Mouse (Mus musculus) layer of hippocampus, adult 2 months (tissue): ENCODE data around the gene Auts2. TPM values are rescaled to one million over a fixed set of nuclear protein-coding genes. Genes with fewer than 3 reads are reported as not detected.
A peak's percentile ranks its signal among the peaks of the same experiment; 100 is the strongest.

Experiments
- DNase-seq, 2 experiments: peaks; one replicate each; pipeline ENCODE4 v3.0.0; 2022; ENCODE audit warnings: low spot score in 2 of 2
- H3K27ac ChIP-seq: fragments of 200-600 bp; 2 replicates; pipeline ENCODE4 v1.8.1; 2022
- H3K4me3 ChIP-seq: fragments of 200-600 bp; 2 replicates; pipeline ENCODE4 v1.8.1; 2022; ENCODE audit warnings: mild to moderate bottlenecking
- CTCF ChIP-seq: fragments of 200-600 bp; conservative IDR thresholded peaks from 2 replicates; pipeline ENCODE4 v1.8.1; 2022; ENCODE audit warnings: antibody characterized with exemption, mild to moderate bottlenecking, moderate library complexity
- total RNA-seq, 2 experiments: library from RNA; stranded (reverse); gene quantifications; 2 replicates each; pipeline ENCODE4 v1.2.3; 2021

The Auts2 gene
- total RNA-seq, 2 experiments from 2014 or later: 157 to 188 TPM

DNA sequence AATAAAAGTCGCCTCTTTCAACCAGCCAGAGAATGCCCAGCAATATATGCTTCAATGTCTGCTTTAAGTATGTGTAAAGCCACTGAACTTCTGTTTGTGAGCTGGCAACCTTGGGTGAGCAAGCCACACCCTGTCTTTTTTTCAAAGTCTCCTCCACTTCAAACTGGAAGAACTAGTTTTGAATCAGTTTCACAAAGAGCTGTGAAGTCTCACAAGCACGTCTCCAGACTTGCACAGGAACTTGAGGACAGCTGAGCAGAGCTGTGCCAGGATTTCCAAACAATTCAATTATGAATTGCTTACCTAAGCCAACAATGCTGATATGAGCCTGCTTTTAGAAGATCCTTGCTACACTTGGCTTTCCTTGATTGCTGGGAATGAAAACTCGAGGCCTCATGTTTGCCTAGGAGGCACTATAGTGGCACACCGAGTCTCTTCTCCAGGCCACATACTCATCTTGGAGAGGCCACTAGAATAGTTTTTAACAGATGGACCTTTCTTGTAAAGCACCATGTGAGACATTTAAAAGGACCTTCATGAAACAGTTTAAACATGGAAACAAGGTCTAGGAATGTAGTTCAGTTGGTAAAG is 645.0 kb downstream of the Auts2 start:
- Histone ChIP-seq H3K27ac (no peak overlapping the region), H3K4me3 (no peak overlapping the region)
- TF ChIP-seq CTCF: no peak
- DNase-seq: no peak

DNA sequence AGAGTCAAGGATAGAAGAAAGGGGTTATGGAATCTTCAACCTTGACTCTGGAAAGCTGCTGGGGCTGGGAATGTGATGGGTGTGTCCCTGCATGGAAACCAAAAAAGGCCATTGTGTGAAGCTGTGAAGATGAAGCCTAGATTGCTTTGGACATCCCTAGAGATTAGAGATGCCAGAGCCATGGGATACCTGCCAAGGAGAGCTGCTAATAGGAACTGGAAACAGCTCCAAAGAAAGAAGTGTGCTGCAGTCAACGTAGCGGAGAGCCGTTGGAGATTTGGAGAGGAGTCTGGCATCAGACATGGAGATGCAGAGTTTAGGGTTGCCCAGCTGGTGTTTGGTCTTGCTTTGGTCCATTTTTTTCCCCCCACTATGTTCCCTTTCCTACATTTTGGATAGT is 656.5 kb downstream of the Auts2 start:
- H3K27ac ChIP-seq: no peak overlapping the region
- DNase-seq: no peak
- TF ChIP-seq CTCF: no peak
- no peak overlapping the region for H3K4me3 ChIP-seq

DNA sequence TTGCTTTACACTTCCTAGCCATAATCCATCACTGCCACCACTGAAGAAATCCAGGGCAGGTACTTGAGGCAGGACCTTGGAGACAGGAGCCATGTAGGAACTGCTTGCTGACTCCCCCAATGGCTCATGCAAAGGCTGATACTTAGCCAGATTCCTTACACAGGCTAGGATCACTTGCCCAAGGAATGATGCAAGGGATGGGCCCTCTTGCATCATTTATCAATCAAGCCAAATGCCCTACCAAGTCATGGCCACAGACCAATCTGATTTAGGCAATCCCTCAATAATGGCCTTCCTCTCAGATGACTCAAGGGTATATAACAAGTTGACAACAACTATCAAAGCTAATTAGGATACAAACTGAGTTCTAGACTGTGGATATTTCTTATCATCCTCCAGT is 666.6 kb downstream of the Auts2 start:
- TF ChIP-seq CTCF: no peak
- no peak for DNase-seq
- Histone ChIP-seq H3K4me3 (no peak overlapping the region), H3K27ac (no peak overlapping the region)

GRCm38 (mm10) chr5:131875976-131876375 is 667.2 kb downstream of the Auts2 start:
- no peak overlapping the region for H3K4me3 ChIP-seq
- no peak for TF ChIP-seq CTCF
- no peak overlapping the region for H3K27ac ChIP-seq
- no peak for DNase-seq

- peak; percentile 29 to 50 for DNase-seq
- no peak overlapping the region for H3K4me3 ChIP-seq
- peak overlapping the region; percentile 54 for H3K27ac ChIP-seq
- no peak for TF ChIP-seq CTCF
Measured at GRCm38 (mm10) chr5:131873116-131873515, 670.0 kb downstream of the Auts2 start.

GRCm38 (mm10) chr5:131869711-131870499 is 673.2 kb downstream of the Auts2 start:
- DNase-seq: no peak
- TF ChIP-seq CTCF: no peak
- Histone ChIP-seq H3K4me3 (no peak overlapping the region), H3K27ac (no peak overlapping the region)

GRCm38 (mm10) chr5:131865200-131865599 is 677.9 kb downstream of the Auts2 start:
- TF ChIP-seq CTCF: no peak
- H3K27ac ChIP-seq: 0 out of 2 replicates have a peak overlapping the region, but pooled peaks have one; percentile 18

GRCm38 (mm10) chr5:131857976-131858375 is 685.2 kb downstream of the Auts2 start:
- no peak for DNase-seq
- Histone ChIP-seq H3K27ac (no peak overlapping the region), H3K4me3 (no peak overlapping the region)
- TF ChIP-seq CTCF: no peak

More at GRCm38 (mm10) chr5:131865200-131865599, 677.9 kb downstream of the Auts2 start:
- no peak for DNase-seq
- H3K4me3 ChIP-seq: no peak overlapping the region

GRCm38 (mm10) chr5:131855358-131855757 is 687.8 kb downstream of the Auts2 start:
- Histone ChIP-seq H3K4me3 (no peak overlapping the region), H3K27ac (peak overlapping the region; percentile 8; the same call in 1 of the 2 replicates)
- no peak for TF ChIP-seq CTCF
- peak in 1 of 2 experiments; percentile 19 for DNase-seq

- no peak for DNase-seq
- Histone ChIP-seq H3K27ac (no peak overlapping the region), H3K4me3 (no peak overlapping the region)
- TF ChIP-seq CTCF: no peak
Measured at GRCm38 (mm10) chr5:131851597-131852453, 691.3 kb downstream of the Auts2 start.

DNA sequence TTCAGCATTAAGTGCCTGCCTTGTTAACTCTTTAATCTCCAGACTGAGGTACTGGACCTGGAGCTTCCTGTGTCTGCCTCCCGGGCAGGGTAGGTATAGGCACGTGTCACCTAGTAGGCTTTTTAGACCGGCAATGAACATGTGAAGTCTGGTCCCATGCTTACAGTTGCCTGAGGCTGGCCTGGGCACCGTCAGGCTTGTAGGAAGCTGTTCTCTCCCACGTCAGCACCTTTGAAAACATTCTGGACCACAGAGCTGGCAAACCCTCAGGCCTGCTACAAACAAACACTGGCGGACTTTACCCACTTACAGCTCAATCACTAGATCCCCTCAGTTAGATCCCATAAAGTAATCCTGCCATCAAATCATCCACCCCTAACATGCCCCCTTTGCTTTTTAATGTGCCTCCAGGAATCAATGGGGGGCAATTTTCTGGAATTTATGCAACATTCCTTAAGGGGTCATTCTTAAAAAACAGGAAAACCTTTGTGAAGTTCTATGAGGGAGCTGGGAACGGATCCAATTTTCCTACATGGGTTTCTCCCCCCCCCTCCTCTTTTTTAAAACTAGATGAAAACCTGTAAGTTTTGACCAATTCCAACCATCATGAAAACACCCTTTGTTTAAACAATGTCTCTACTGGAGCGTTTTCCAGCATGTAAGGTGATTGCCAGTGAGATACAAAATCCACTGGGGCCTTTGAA is 692.4 kb downstream of the Auts2 start:
- peak overlapping the region; percentile 23; the same call in 1 of the 2 replicates for H3K27ac ChIP-seq
- no peak for DNase-seq
- H3K4me3 ChIP-seq: no peak overlapping the region
- no peak for TF ChIP-seq CTCF

DNA sequence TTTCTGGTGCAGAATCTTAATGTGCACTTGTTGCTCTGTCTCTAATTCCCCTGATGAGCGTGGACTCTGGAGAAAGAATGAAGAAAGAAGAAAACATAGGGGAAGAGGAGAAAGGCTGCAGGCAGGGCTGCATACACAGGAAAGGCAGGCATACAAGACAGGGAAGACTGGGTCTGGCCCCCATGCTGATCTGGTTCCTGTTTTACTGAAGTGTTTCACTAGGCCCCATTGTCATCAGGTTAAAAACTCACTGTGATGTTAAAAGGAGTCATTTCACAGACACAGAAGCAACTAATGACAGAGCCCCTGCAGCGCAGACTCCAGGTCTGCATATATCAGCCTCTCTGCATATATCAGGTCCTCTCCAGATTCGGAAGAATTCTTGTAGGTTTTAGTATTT is 693.5 kb downstream of the Auts2 start:
- TF ChIP-seq CTCF: no peak
- H3K27ac ChIP-seq: no peak overlapping the region
- no peak overlapping the region for H3K4me3 ChIP-seq
- no peak for DNase-seq

DNA sequence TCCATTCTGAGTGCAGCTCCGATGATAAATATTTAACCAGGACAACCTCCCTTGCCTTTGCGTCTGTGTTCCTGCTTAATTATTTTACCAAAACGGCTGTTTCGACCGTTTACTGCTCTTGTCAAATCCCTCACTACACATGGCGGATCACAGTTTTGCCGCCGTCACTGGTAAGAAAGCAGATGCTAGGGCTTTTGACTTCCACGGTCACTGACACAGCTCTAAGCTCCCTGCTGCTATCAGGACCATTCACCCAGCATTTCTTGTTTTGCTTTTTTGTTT is 698.7 kb downstream of the Auts2 start:
- DNase-seq: no peak
- no peak for TF ChIP-seq CTCF
- H3K27ac ChIP-seq: peak overlapping the region; percentile 51; the same call in 1 of the 2 replicates
- no peak overlapping the region for H3K4me3 ChIP-seq
